Mouse (Mus musculus): Measurements from ENCODE around the gene Cpm. TPM values are rescaled to one million over a fixed set of nuclear protein-coding genes. Genes with fewer than 3 reads are reported as not detected.

Gene Cpm
- total and polyA plus RNA-seq, 3 experiments = 0.04 to 0.31 (median 0.17) TPM

GRCm38 (mm10) chr10:117594913-117595312 is 34.4 kb upstream of the Cpm start:
- no peak for DNase-seq (ENCODE audit: extremely low read depth)
- Histone ChIP-seq H3K4me2 (ENCODE audit: insufficient read depth, low read depth, poor library complexity, severe bottlenecking) (no peak overlapping the region), H3K27ac (ENCODE audit: insufficient read depth, low read depth) (no peak overlapping the region), H3K36me3 (replicated peaks in 1 of 2; ENCODE audit: control insufficient read depth in 1 of 2, insufficient read depth in 1 of 2, low read length in 1 of 2) (no peaks in the 10 kb centered on the region), H3K4me3 (replicated peaks in 1 of 3; ENCODE audit: low read depth in 2 of 3, low read length in 2 of 3, poor library complexity in 1 of 3) (no peak overlapping the region), H3K9ac (ENCODE audit: insufficient read depth, low read depth) (no peak overlapping the region), H3K9me3 (replicated peaks; ENCODE audit: low read length) (no peaks in the 10 kb centered on the region), H3K27me3 (replicated peaks) (no peaks in the 10 kb centered on the region), H3K79me2 (replicated peaks; ENCODE audit: control insufficient read depth, extremely low read depth, insufficient read depth, poor library complexity, severe bottlenecking) (no peaks in the 10 kb centered on the region), H3K4me1 (ENCODE audit: control insufficient read depth in 1 of 2, insufficient read depth in 2 of 2) (peaks cover 2 to 19% of the 10 kb centered on the region in 2 experiments; a peak in 2 of 4 replicates)
- in situ Hi-C loops (cut with MboI; ENCODE audit: low pct_ligation_motif_present, low pct_unique_long_range_greater_than_20kb, low sequenced_read_pairs) = no loop called here
- dilution Hi-C loops (cut with MboI; ENCODE audit: extremely low pct_ligation_motif_present, extremely low pct_unique_long_range_greater_than_20kb, low sequenced_read_pairs) = no loop called here
- TF ChIP-seq ZMIZ1 (IDR thresholded peaks at IDR 0.05; ENCODE audit: low read depth, low read length) (no peak), ELF1 (IDR thresholded peaks at IDR 0.05; ENCODE audit: low read depth, low read length) (no peak)

DNA sequence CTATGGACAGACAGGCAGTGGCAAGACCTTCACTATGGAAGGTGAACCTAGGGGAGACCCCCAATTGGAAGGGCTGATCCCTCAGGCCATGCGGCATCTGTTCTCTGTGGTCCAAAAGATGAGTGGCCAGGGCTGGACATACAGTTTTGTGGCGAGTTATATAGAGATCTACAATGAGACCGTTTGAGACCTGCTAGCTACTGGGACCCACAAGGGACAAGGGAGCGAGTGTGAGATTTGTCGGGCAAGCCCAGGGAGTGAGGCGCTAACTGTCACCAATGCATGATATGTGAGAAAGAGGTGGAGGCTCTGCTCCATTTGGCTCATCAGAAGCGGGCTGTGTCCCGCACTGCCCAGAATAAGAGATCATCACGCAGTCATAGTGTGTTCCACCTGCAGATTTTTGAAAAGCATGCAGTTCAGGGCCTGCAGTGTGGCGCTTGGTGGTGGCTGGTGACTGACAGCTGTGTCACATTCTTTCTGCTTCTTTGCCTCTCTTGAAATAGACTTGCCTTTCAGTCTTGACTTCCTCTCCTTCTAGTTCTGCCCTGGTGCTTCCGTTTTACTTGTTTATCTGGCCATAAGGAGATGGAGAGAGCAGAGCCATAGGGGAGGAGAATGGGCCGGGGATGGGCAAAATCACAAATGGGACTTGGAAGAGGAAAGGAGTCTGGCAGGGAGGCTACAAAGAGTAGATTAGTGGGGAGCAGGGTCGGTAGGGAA is 33.7 kb upstream of the Cpm start:
- dilution Hi-C loops (cut with MboI; ENCODE audit: extremely low pct_ligation_motif_present, extremely low pct_unique_long_range_greater_than_20kb, low sequenced_read_pairs) (no loop called here), in situ Hi-C loops (cut with MboI; ENCODE audit: low pct_ligation_motif_present, low pct_unique_long_range_greater_than_20kb, low sequenced_read_pairs) (no loop called here)
- TF ChIP-seq IRF4 (IDR thresholded peaks at IDR 0.05; ENCODE audit: low read depth, low read length) (no peak), CHD2 (IDR thresholded peaks at IDR 0.05; ENCODE audit: low read length) (no peak), POLR2A (IDR thresholded peaks at IDR 0.05; ENCODE audit: low read depth, low read length) (no peak), ZMIZ1 (IDR thresholded peaks at IDR 0.05; ENCODE audit: low read depth, low read length) (no peak), RCOR1 (conservative IDR thresholded peaks at IDR 0.05; ENCODE audit: low read depth, low read length) (no peak), SMC3 (IDR thresholded peaks at IDR 0.05; ENCODE audit: low read depth, low read length) (no peak), TBP (conservative IDR thresholded peaks at IDR 0.05; ENCODE audit: low read depth, low read length) (no peak), HCFC1 (IDR thresholded peaks at IDR 0.05; ENCODE audit: low read depth, low read length) (no peak), CTCF (conservative IDR thresholded peaks at IDR 0.05 in 1 of 2, IDR thresholded peaks at IDR 0.05 in 1 of 2; ENCODE audit: low read depth in 2 of 2, low read length in 2 of 2) (no peak), E2F4 (IDR thresholded peaks at IDR 0.05; ENCODE audit: insufficient replicate concordance, low read depth, low read length) (no peak)
- H3K4me2 ChIP-seq (ENCODE audit: insufficient read depth, low read depth, poor library complexity, severe bottlenecking) = peak overlapping the region; percentile 29
- H3K36me3 ChIP-seq (replicated peaks in 1 of 2; ENCODE audit: control insufficient read depth in 1 of 2, insufficient read depth in 1 of 2, low read length in 1 of 2) = no peaks in the 10 kb centered on the region
- H3K9ac ChIP-seq (ENCODE audit: insufficient read depth, low read depth) = no peak overlapping the region
- peaks cover 2 to 19% of the 10 kb centered on the region in 2 experiments; a peak in 2 of 4 replicates for H3K4me1 ChIP-seq (ENCODE audit: control insufficient read depth in 1 of 2, insufficient read depth in 2 of 2)
- no peaks in the 10 kb centered on the region for H3K27me3 ChIP-seq (replicated peaks)
- H3K4me3 ChIP-seq (replicated peaks in 1 of 3; ENCODE audit: low read depth in 2 of 3, low read length in 2 of 3, poor library complexity in 1 of 3) = no peak overlapping the region
- no peaks in the 10 kb centered on the region for H3K9me3 ChIP-seq (replicated peaks; ENCODE audit: low read length)
- DNase-seq (ENCODE audit: extremely low read depth) = peak; percentile 35
- H3K79me2 ChIP-seq (replicated peaks; ENCODE audit: control insufficient read depth, extremely low read depth, insufficient read depth, poor library complexity, severe bottlenecking) = no peaks in the 10 kb centered on the region
- no peak overlapping the region for H3K27ac ChIP-seq (ENCODE audit: insufficient read depth, low read depth)

DNA sequence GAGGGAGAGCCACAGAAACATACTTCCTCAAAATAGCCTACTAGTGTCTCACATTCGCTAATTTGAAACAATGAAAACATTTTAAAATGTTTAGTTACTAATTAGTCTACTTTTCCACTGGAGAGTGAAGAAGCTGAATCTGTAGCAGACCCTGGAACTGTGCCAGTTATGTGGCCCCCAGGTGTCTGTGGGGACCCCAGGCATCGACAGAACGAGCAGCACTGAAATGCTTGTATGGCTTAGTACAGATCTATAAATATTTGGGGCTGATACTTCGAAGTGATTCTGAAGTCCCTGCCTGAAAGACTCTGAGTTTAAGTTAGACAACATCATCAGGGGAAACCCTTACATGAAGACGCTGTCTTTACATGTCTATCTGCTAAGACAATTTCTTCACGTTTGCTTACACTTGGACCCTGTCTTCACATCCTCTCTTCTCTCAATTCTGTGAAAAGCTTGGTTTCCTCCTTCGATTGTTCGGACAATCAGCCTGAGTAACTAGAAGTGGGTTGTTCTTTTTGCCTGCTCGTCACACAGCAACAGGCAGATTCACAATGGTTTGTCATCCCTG is 33.0 kb upstream of the Cpm start:
- no peak for DNase-seq (ENCODE audit: extremely low read depth)
- Histone ChIP-seq H3K27ac (ENCODE audit: insufficient read depth, low read depth) (no peak overlapping the region), H3K27me3 (replicated peaks) (no peaks in the 10 kb centered on the region), H3K79me2 (replicated peaks; ENCODE audit: control insufficient read depth, extremely low read depth, insufficient read depth, poor library complexity, severe bottlenecking) (no peaks in the 10 kb centered on the region), H3K36me3 (replicated peaks in 1 of 2; ENCODE audit: control insufficient read depth in 1 of 2, insufficient read depth in 1 of 2, low read length in 1 of 2) (no peaks in the 10 kb centered on the region), H3K4me1 (ENCODE audit: control insufficient read depth in 1 of 2, insufficient read depth in 2 of 2) (peaks cover 2 to 19% of the 10 kb centered on the region in 2 experiments; a peak in 2 of 4 replicates), H3K4me2 (ENCODE audit: insufficient read depth, low read depth, poor library complexity, severe bottlenecking) (peak overlapping the region; percentile 29; the same call in 1 of the 2 replicates), H3K9ac (ENCODE audit: insufficient read depth, low read depth) (no peak overlapping the region), H3K9me3 (replicated peaks; ENCODE audit: low read length) (no peaks in the 10 kb centered on the region), H3K4me3 (replicated peaks in 1 of 3; ENCODE audit: low read depth in 2 of 3, low read length in 2 of 3, poor library complexity in 1 of 3) (no peak overlapping the region)
- dilution Hi-C loops (cut with MboI; ENCODE audit: extremely low pct_ligation_motif_present, extremely low pct_unique_long_range_greater_than_20kb, low sequenced_read_pairs) = no loop called here
- TF ChIP-seq SIN3A (IDR thresholded peaks at IDR 0.05; ENCODE audit: low read length) (no peak), BHLHE40 (IDR thresholded peaks at IDR 0.05; ENCODE audit: low read depth, low read length) (no peak), POLR2AphosphoS2 (IDR thresholded peaks at IDR 0.05; ENCODE audit: low read depth, low read length) (no peak), CHD2 (IDR thresholded peaks at IDR 0.05; ENCODE audit: low read length) (no peak), ZNF384 (IDR thresholded peaks at IDR 0.05; ENCODE audit: low read depth, low read length) (no peak), CTCF (conservative IDR thresholded peaks at IDR 0.05 in 1 of 2, IDR thresholded peaks at IDR 0.05 in 1 of 2; ENCODE audit: low read depth in 2 of 2, low read length in 2 of 2) (no peak), RAD21 (IDR thresholded peaks at IDR 0.05; ENCODE audit: low read depth, low read length) (no peak), USF1 (IDR thresholded peaks at IDR 0.05; ENCODE audit: low read depth, low read length) (no peak), TBP (conservative IDR thresholded peaks at IDR 0.05; ENCODE audit: low read depth, low read length) (no peak)
- in situ Hi-C loops (cut with MboI; ENCODE audit: low pct_ligation_motif_present, low pct_unique_long_range_greater_than_20kb, low sequenced_read_pairs) = no loop called here
